Mouse (Mus musculus) c-Kit-positive CD71-positive TER-119-negative erythroid progenitor cells, embryonic 14.5 days (primary cell): ENCODE results near the gene Ttc7b.

ENCODE experiments used
- DNase-seq: peaks from one replicate; pipeline ENCODE4 v3.0.0-alpha.2; 2013; ENCODE audit warnings: low read depth

Ttc7b gene

DNA sequence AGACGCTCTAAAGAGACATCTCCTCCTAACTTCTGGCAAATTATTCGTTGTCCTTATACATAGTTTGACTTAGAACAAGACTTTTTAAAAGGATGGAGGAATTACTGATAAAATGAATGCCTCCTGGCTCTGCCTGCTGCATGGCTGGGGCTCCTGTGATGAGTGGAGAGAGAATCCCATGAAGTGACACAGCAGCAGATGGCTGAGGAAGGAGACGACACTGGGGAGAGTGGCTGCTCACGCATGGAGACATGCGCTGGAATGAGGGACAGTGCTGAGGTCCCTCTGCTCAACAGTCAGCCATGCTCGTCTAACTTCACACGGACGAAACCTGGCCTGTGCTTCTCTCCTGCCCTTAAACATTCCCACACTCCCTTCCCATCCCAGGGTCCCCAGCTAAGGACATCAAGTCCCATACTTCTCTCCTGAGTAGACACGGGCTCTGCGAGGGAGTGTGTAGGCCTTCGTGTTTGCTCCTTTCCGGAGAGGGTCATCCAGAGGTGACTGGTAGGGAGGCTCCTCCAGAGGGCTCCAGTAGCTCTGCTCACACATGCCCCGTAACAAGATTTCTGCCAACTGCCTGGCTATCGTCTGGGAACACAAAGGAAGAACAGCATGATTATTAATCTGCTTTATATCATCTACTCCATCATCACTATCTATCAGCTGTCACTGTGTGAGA lies 105.8 kb downstream of the Ttc7b start:
- no peak for DNase-seq

DNA sequence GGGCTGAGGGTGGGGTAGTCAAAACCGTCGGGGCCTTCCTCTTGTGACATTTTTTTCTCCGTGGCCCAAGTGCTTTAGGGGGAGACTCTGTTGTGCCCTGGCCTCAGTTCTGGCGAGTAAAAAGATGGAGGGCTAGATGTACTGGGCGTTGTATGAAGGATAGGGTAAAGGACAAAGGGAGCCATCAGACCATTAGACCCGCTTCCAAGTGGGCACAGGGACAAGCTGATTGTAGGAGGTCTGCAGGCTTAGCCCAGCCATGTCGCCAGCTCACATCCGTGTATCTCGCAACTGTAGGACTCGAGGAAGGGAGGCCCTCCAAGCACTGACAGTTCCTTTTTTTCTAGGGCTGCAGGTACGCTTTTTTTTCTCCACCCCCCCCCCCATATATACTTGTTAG lies 111.9 kb downstream of the Ttc7b start:
- no peak for DNase-seq

DNA sequence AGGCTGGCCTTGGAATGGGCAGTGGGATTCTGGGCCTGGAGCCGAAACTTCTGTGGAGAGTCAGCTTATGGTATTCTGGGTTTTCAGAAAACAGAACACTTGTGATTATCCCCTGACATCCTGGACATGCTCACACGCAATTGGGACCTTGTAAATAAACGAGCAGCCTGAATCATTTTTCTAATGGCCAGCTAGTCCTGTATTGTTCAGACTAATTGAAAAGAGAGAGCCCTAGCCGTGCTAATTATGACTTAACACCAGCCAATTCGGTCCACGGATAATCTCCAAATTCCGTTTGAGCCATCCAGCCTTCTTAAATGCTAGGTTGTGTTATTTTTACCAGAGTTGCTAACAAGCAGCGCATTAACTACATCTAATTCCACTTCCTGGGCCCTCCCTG lies 112.5 kb downstream of the Ttc7b start:
- no peak for DNase-seq

DNA sequence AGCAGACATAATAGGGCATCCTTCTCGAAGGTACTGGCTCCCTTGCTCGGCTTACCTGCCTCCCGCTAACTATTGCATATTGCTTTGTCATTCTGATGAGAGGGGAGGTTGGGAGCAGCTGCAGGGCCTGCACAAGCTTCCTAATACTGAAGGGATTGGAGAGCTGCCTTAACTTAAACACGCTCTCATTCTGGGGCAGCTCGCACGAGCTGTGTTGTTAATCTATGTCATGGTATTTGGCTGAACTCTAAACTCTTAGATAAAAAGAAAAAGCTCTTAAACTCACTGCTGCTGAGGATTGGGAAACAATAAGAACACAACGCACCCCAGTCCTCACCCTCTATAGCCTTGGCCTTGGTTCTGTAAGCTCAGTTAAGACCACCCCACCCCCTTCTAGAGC lies 113.3 kb downstream of the Ttc7b start:
- no peak for DNase-seq

DNA sequence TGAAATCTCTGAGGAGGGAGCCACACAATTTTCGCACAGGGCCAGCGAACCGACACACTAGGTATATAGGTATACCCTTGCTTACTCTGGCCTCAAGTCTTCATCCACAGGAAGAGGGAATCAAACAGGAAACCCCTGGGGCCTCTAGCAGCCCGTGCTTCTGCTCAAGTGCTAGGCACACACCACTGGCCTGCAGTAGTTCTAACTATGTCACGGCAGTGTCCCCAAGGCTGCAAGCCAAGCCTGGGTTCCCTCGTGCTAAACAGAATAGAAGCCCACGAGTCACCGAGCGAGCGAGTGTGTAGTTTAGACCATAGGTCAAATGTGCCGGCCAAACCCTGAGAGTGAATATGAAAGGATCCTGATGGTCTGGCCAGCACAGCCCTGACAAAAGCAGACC lies 114.5 kb downstream of the Ttc7b start:
- no peak for DNase-seq

DNA sequence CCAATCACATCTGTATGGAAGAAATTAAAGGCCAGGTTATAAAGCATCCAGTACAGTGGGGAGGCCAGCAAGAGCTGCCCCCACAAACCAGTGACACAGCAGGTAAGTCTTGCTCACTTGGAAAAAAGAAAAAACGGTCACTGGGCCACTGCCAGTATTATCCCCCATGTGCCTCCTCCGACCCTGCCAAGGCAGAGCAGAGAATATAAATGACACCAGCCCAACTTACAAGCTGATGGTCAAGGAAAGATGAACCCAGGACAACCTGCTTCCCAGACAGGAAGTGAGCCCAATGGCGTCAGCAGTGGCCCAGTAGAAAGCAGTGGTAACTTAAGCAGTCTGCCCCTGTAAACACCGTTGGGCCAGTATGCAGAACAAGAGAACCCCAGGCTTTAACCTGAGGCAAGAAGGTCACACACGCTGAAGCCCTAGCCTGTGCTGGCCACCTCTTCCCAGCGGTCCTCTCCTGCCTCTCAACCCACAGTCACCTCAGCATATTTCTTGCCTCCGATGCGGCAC lies 115.1 kb downstream of the Ttc7b start:
- no peak for DNase-seq

DNA sequence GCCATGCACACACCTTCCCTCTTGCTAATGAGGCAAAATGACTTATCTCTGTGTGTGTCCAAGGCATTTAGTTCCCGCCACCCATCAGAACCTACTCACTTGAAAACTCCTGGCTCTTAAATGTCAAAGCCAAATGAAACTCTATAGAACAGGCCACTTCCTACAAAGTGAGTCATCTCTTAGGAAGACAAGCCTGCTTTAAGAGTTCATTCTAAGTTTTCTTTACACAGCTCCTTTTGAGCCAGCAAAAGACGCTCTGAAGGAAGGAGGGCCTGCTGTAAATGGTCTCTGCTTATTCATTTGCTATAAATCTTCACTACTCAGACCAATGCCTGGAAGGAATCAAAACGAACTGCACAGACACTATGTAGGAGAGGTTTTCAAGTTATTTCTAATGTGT lies 116.2 kb downstream of the Ttc7b start:
- DNase-seq: no peak

DNA sequence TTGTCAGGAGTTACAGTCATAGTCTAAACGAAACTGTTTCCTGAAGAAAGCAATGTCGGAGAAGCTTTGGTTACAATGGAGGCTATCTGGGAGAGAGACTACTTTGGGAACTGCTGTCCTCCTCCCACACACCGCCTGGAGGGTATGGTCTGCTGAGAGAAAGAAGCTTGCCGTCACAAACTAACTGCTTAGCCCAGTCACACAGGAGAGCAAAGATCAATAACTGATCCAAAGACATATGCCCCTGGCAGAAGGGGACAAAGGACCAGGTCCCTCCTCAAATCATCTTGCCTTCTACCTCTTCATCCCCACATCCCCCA lies 117.7 kb downstream of the Ttc7b start:
- no peak for DNase-seq

DNA sequence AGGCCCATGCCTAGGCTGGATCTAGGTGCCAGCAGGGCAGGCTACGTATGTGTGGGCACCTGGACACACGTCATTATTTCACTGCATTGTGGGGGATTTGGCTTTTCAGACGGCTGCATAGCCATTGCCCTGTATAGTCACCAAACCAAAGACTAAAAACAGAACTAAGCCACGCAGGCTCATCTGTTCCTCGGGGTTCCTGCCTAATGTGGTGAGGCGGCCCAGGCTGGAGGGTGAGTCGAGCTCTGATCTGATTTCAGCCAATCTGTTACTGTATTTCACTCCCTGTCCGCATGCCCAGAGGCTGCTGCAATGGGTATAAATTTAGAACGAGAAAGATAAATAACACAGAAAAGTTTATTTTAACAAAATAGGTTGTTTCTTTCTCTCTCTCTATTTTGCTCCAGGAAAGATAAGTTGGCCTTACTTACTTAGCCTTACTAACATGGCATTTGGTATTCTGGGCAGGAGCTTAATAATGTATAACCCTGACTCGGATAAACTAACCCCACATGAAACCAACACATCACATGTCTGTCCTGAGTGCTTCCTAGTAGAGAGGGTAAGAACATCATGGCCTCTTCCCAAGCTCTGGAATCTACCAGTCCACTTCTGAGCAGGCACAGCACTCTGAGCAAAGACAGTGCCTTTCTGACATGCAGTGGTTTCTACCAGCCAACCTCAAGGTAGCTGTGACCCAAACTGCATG lies 118.2 kb downstream of the Ttc7b start:
- no peak for DNase-seq

DNA sequence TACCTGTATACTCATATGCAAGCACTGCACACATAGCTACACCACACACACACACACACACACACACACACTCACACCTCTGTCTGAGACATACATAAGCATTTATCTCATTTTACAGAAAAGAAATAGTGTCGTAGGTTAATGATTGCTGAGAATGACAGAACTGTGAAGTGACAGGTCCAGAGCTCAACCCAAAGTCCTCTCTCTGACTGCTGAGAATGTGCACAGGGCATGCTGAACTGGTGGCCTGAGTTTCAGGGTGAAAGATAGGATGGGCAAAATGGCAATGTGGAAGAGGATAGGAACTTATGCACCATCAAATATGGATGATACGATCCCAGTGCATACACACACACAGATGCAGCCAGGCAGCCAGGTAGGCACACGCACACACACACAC lies 120.5 kb downstream of the Ttc7b start:
- no peak for DNase-seq

DNA sequence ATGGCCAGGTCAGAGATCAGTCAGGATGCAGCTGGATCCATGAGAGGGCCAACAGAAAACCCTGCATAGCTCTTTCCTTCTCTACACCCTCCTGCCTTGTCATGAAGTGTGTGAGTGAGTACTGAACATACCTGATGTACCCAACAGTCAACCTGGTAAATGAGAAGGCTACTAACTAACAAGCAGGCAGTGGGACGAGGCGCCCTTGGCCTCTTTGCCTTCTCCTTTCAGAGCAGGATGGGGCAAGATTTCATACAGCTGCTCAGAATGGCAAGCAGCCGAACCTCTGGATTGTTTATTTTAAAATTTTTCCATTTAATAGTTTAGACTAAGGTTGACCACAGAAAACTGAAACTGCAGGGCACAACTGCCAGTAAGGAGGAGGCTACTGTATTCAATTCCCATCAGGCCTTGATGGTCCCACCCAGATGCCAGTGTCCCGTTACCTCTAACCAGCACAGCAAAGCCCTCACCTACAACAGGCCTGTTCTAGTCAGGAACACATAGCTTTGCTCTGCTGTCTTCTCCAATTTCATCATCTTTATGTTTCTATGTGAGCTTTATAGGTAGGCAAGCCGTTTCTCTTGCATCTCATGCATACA lies 121.4 kb downstream of the Ttc7b start:
- DNase-seq: no peak

DNA sequence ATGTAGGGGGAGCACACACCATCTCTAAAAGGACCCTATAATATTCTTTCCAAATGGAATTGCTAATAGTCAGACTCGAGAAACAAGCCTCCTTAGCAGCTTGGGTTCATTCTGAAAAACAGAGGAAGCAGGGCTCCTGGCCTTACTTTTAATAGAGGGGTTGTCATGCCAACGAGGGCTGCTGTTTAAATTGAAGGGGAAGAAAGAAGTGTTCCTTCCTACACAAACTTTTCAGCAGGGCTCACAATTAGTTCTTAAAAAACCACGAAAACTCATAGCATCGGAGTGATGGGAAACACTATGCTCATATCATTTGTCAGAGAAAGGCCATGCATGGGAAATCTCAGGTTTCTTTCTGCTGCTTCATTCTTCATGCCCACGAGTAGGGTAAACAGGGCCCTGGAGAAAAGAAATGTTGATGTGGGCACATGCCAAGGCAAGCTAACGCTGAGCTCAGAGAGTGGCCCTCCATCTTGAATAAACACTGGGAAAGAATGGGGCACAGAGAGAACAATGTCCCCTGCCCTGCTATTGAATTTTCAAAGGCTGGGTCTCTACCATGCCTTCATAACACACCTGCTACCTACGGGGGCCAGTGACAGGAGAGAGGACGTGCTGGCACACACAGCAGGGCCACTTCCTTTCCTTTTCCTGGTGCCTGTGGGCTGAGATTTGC lies 122.2 kb downstream of the Ttc7b start:
- DNase-seq: no peak

DNA sequence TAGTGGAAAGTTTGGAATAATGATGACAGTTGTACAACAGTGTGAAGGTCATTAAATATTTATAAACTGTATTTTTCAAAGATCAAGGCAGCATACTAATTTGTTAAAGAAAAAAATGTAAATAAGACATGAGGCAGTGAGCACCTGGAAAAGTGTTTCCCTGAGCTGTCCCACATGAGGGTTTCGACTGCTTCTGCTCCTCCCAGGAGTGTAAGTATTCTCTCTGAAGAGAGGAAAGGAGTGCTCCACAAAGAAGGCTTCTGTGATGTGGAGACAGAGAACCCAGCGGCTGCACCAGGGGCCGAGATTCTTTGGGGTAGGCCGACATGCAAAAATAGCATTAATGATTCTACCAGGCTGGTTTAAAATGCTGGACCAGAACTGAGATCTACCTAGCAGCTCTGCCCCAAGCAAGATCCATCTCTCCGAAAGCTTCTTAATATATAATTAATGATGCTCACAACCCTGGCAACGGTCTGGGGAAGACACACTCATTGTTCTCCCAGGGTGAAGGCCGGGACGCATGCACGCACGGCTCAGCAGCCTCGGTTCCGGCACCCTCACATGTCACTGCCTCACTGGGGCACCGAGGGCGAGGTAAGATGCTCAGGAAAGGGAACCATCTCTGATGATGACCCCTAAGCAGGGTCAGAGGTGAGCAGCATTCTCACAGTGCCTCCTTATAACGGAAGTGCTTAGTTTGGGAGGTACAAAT lies 123.0 kb downstream of the Ttc7b start:
- no peak for DNase-seq

DNA sequence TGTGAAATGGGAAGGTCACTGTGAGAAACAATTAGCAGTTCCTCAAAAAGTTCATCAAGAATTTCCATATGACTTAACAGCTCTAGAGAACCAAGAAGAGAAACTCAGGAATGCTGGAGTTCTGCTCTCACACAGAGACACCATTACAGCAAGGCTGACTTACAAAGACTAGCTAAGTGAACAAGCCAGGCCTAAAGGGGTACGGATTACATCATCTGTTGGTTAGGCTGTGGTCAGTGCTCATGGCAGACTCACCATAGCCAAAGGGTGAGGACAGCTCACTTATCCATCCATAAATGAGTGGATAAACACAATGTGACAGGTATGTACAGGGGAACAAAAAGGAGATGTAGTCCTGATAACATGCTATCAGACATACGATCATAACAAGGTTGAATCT lies 123.8 kb downstream of the Ttc7b start:
- no peak for DNase-seq

DNA sequence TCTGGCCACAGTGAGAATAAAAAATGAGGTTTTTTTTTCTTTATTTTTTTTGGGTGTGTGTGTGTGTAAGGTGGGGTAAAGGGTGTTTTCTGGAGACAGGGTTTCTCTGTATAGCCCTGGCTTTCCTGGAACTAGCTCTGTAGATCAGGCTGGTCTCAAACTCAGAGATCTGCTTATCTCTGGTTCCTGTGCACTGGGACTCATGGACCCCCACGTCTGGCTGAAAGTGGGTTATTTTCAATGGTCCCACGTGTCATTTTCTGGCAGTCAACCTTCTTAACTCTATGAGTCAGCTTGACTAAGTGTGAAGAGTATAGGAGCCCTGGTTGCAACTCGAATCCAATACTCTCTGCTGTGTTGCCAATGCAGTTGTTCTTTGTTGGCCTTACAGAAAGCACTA lies 127.1 kb downstream of the Ttc7b start:
- DNase-seq: peak; percentile 14

DNA sequence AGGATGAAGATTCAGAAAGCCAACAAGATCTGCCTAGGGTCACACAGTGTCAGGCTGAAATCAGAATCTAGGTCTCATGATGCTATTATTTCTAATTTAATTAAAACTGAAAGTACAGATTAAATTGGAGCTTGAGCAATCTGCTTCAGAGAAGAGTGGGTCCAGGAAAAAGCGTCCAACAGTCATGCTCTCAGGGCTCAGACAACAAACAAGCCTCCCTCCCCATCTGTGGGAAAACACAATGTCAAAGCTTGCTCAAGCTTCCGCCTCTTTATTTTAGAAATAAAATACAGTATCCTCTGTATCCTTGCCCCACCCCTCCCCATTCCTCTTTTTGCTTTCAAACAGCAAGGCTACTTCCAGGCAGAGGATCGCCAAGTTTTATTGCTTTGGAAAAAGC lies 127.5 kb downstream of the Ttc7b start:
- DNase-seq: no peak

DNA sequence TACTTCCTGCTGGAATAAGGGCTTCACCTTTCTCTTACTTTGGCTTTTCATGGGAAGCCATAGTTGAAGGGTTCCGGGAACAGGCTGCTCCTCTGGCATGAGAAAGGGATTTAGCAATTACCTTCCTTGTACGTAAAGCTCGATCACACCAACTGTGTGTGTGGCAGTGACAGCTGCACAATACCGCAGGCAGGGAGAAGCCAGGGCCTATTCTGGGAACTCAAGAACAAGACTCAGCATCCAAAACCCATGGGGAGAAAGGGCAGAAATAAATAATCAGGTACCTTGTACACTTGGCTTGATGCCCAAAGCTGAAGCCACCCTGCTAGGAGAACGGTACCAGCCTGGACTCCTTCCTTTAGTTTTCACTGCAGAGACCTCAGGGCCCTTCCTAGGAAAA lies 128.2 kb downstream of the Ttc7b start:
- no peak for DNase-seq

DNA sequence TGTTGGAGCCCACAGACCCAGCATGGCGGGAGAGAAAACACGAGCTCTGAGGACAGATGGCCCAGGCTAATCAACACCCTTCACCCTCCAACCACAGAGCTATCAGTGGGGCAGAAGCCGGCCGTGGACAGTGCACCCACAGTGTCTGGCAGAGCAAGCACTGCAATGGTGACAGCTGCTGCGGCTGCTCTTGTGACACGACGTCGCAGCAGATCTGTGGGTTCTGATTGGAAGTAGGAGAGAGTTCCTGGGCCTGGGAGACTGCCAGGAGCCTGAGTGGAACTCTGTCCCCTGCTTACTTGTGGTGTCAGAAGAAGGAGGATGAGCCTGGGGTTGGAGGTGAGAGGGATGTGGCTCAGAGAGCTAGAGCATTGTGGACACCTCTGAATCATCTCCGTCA lies 128.7 kb downstream of the Ttc7b start:
- no peak for DNase-seq

DNA sequence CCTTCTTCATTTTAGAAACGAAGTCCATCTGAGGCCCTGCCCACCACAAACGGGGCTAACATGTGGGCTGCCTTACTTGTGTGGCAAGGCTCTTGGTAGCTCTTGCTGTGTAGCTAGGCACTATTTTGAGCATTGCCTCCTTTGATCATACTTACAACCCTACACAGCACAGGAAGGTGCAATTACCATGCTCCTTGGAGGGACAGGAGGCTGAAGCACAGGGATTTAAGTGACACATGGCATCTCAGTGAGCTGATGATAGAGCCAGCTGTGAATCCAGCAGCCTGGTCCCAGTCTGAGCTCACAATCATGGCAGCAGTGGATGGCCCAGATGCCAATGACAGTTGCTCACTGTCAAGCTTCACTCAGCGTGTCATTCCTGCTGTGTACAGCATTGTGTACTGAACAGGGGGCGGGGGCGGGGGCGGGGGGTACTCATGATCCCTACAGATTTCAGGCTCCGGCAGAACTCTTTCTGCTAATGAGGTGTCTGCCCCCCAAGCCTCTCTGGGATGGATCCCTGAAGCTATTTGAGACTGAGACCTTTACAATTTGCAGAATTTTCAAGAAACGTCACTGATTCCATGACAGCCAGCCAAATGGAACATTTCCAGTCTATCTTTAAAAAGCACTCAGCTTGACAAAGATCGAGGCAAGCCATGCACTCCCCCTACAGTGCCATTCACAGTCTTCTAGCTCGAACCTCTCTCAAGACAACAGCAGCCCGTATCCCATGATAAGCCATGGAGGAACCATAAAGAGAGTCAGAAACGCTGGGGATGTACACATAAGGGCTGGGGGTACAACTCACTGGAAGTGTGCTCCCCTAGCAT lies 130.5 kb downstream of the Ttc7b start:
- DNase-seq: no peak

DNA sequence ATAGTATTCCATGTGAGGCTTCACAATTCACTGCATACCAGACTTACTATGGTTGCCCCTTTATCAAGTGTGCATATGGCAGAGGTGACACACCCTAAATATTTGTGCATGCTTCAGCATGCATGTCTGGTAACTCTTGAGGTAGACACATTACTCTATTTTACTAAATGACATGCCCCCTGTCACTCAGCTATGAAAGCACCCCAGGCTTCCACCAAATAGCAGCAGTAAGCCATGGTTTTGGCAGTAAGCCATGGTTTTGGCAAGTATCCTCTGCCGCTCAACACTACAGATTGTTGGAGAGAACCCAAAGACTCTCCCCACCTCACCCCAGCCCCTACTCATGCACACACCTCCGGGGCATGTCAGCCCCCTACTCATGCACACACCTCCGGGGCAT lies 134.4 kb downstream of the Ttc7b start:
- no peak for DNase-seq

DNA sequence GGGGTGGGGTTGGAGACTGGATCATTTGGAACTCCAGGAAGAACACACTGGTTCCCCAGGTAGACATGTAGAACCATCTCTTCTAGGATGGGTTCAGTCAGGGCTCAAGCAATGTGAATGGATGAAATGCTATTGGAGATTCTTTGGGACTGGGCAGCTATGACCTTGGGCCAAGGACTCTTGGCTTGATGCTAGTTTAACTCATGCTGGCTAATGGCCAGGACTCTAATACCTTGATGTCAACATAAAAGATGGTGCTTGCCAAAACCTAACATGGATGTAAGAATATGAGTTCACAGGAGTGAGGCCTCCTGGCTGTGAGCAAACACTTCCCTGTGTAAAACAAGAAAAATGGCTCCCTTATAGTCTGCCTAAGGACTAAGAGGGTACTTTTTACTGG lies 138.1 kb downstream of the Ttc7b start:
- no peak for DNase-seq

DNA sequence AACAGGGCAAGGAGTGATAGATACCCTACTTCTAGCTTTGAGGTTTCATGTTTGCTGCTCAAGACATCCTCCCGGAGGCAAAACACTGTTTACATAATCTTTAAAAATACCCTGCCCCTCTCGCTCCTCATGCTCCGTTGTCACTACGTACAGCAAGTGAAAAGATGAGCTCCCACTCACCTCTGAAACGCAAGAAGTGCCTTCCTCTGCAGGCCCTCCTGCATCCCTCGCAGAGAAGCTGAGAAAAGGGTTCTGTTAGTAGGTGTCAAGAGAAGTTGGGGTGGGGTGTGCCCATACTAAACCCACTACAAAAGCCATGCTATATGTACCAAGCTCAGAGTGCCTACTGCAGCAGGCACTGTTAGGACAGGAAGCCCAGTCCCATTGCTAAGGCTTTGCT lies 138.7 kb downstream of the Ttc7b start:
- no peak for DNase-seq
